Mouse (Mus musculus) MEL (cell line): ENCODE results near the gene Dhrs7b. TPM values are rescaled to one million over a fixed set of nuclear protein-coding genes. Genes with fewer than 3 reads are reported as not detected.

Experiments used
- DNase-seq: peaks from one replicate; pipeline ENCODE4 v3.0.0; 2011; ENCODE audit warnings: low read depth, low spot score
- H3K27ac ChIP-seq: 2 replicates; pipeline ENCODE4 v1.5.1; 2012; ENCODE audit warnings: low read depth, mild to moderate bottlenecking, control low read depth, low read length, moderate library complexity; ENCODE audit not compliant: control insufficient read depth
- H3K27me3 ChIP-seq, 2 experiments: fragments of 150-350 bp in 1 of 2; sonication (generic) in 1 of 2; 2 replicates each; pipeline ENCODE4 v1.6.1; 2012; ENCODE audit warnings: low read length in 2 of 2, mild to moderate bottlenecking in 2 of 2, improper control_type of control experiment in 1 of 2, moderate library complexity in 1 of 2; ENCODE audit not compliant: insufficient read depth in 2 of 2, control insufficient read depth in 1 of 2
- H3K36me3 ChIP-seq, 2 experiments: 2 replicates each; pipeline ENCODE4 v1.6.1; 2012 to 2014; ENCODE audit warnings: low read length in 2 of 2, improper control_type of control experiment in 1 of 2, inconsistent platforms in 1 of 2, mild to moderate bottlenecking in 1 of 2; ENCODE audit not compliant: insufficient read depth in 2 of 2, control insufficient read depth in 1 of 2
- H3K4me1 ChIP-seq, 2 experiments: fragments of 150-350 bp in 1 of 2; sonication (generic) in 1 of 2; 2 replicates each; pipeline ENCODE4 v1.6.1; 2012; ENCODE audit warnings: low read length in 2 of 2, improper control_type of control experiment in 1 of 2, mild to moderate bottlenecking in 1 of 2; ENCODE audit not compliant: insufficient read depth in 2 of 2, control insufficient read depth in 1 of 2
- H3K4me3 ChIP-seq, 2 experiments: fragments of 150-350 bp in 1 of 2; sonication (generic) in 1 of 2; 2 replicates each; pipeline ENCODE4 v1.5.1; 2012; ENCODE audit warnings: low read depth in 2 of 2, low read length in 2 of 2, mild to moderate bottlenecking in 2 of 2, moderate library complexity in 2 of 2, control low read depth in 1 of 2, improper control_type of control experiment in 1 of 2; ENCODE audit not compliant: control insufficient read depth in 1 of 2, insufficient read depth in 1 of 2
- H3K79me2 ChIP-seq: 2 replicates; pipeline ENCODE4 v1.6.1; 2012; ENCODE audit warnings: mild to moderate bottlenecking, low read length, moderate library complexity; ENCODE audit not compliant: control insufficient read depth, poor library complexity, insufficient read depth
- H3K9ac ChIP-seq: 2 replicates; pipeline ENCODE4 v1.6.1; 2012; ENCODE audit warnings: low read depth, mild to moderate bottlenecking, control low read depth, low read length, moderate library complexity; ENCODE audit not compliant: control insufficient read depth, poor library complexity, severe bottlenecking
- H3K9me3 ChIP-seq: fragments of 150-350 bp; sonication (generic); replicated peaks from 2 replicates; pipeline ENCODE4 v1.6.1; 2012; ENCODE audit warnings: mild to moderate bottlenecking, low read length, improper control_type of control experiment, moderate library complexity; ENCODE audit not compliant: insufficient read depth
- CHD1 ChIP-seq: IDR thresholded peaks from 2 replicates; pipeline ENCODE4 v1.6.1; 2012; ENCODE audit warnings: low read depth, mild to moderate bottlenecking, inconsistent platforms, low read length, improper control_type of control experiment
- JUND ChIP-seq: IDR thresholded peaks from 2 replicates; pipeline ENCODE4 v1.6.1; 2011; ENCODE audit warnings: low read depth, mild to moderate bottlenecking, improper control_type of control experiment, low read length
- MAFK ChIP-seq: IDR thresholded peaks from 2 replicates; pipeline ENCODE4 v1.6.1; 2011; ENCODE audit warnings: low read depth, mild to moderate bottlenecking, low read length, improper control_type of control experiment, borderline replicate concordance
- MEF2A ChIP-seq: IDR thresholded peaks from 2 replicates; pipeline ENCODE4 v1.6.1; 2014; ENCODE audit warnings: low read depth, mild to moderate bottlenecking, inconsistent platforms, low read length, improper control_type of control experiment; ENCODE audit not compliant: poor library complexity, insufficient replicate concordance, severe bottlenecking; ENCODE audit errors: extremely low read depth
- MYB ChIP-seq: IDR thresholded peaks from 2 replicates; pipeline ENCODE4 v1.6.1; 2011; ENCODE audit warnings: mild to moderate bottlenecking, low read depth, low read length, improper control_type of control experiment
- NELFE ChIP-seq: IDR thresholded peaks from 2 replicates; pipeline ENCODE4 v1.6.1; 2011; ENCODE audit warnings: low read depth, low read length, improper control_type of control experiment
- NRF1 ChIP-seq: IDR thresholded peaks from 2 replicates; pipeline ENCODE4 v1.6.1; 2014; ENCODE audit warnings: low read depth, mild to moderate bottlenecking, inconsistent platforms, low read length, improper control_type of control experiment, moderate library complexity; ENCODE audit not compliant: poor library complexity, insufficient read depth, severe bottlenecking
- POLR2A ChIP-seq, 2 experiments: IDR thresholded peaks; 2 replicates each; pipeline ENCODE4 v1.6.1; 2011 to 2012; ENCODE audit warnings: low read length in 2 of 2, mild to moderate bottlenecking in 2 of 2, control low read depth in 1 of 2, improper control_type of control experiment in 1 of 2, low read depth in 1 of 2, moderate library complexity in 1 of 2; ENCODE audit not compliant: control insufficient read depth in 1 of 2, insufficient read depth in 1 of 2, poor library complexity in 1 of 2
- POLR2AphosphoS2 ChIP-seq: IDR thresholded peaks from 2 replicates; pipeline ENCODE4 v1.6.1; 2011; ENCODE audit warnings: low read length, improper control_type of control experiment
- POLR2AphosphoS5 ChIP-seq: IDR thresholded peaks from 2 replicates; pipeline ENCODE4 v1.6.1; 2012; ENCODE audit warnings: low read depth, borderline replicate concordance, mild to moderate bottlenecking, inconsistent platforms, low read length, moderate library complexity, mixed read lengths
- RAD21 ChIP-seq: IDR thresholded peaks from 2 replicates; pipeline ENCODE4 v1.6.1; 2011; ENCODE audit warnings: mild to moderate bottlenecking, low read depth, low read length, improper control_type of control experiment
- SIN3A ChIP-seq: IDR thresholded peaks from 2 replicates; pipeline ENCODE4 v1.6.1; 2012; ENCODE audit warnings: low read length, improper control_type of control experiment, inconsistent platforms
- SMC3 ChIP-seq: IDR thresholded peaks from 2 replicates; pipeline ENCODE4 v1.6.1; 2011; ENCODE audit warnings: low read depth, low read length, improper control_type of control experiment
- USF1 ChIP-seq: IDR thresholded peaks from 2 replicates; pipeline ENCODE4 v1.6.1; 2014; ENCODE audit warnings: low read depth, mild to moderate bottlenecking, inconsistent platforms, low read length, improper control_type of control experiment, moderate library complexity
- USF2 ChIP-seq, 2 experiments: IDR thresholded peaks; 2 replicates each; pipeline ENCODE4 v1.6.1; 2011 to 2012; ENCODE audit warnings: improper control_type of control experiment in 2 of 2, low read length in 2 of 2, borderline replicate concordance in 1 of 2, inconsistent platforms in 1 of 2, low read depth in 1 of 2, mild to moderate bottlenecking in 1 of 2; ENCODE audit not compliant: insufficient read depth in 1 of 2
- ZKSCAN1 ChIP-seq: IDR thresholded peaks from 2 replicates; pipeline ENCODE4 v1.6.1; 2012; ENCODE audit warnings: low read depth, mild to moderate bottlenecking, inconsistent platforms, low read length, improper control_type of control experiment, moderate library complexity
- ZMIZ1 ChIP-seq: IDR thresholded peaks from 2 replicates; pipeline ENCODE4 v1.6.1; 2012; ENCODE audit warnings: low read depth, mild to moderate bottlenecking, inconsistent platforms, low read length, improper control_type of control experiment, moderate library complexity
- polyA plus RNA-seq, 2 experiments: library from polyadenylated mRNA; stranded (reverse) in 1 of 2; unstranded in 1 of 2; fragments of >175 nt in 1 of 2; fragments of >200 nt in 1 of 2; gene quantifications; 2 replicates each; pipeline versions ENCODE4 v1.2.1 to v1.2.4; 2012; ENCODE audit warnings: low replicate concordance in 2 of 2, low read depth in 1 of 2; ENCODE audit not compliant: insufficient read length in 2 of 2, insufficient read depth in 1 of 2, missing spikeins in 1 of 2
- total RNA-seq: library from RNA; depleted of rRNA; stranded (reverse); fragments of 300-350 nt; gene quantifications from 2 replicates; pipeline ENCODE4 v1.2.3, GENCODE M21; 2012

Dhrs7b gene
- total and polyA plus RNA-seq, 3 experiments: 49.5 to 94.7 (median 81.5) TPM

- H3K9me3 ChIP-seq: no peaks in the 10 kb centered on the region
- no peak overlapping the region for H3K9ac ChIP-seq
- H3K27me3 ChIP-seq: no peaks in the 10 kb centered on the region
- no peak overlapping the region for H3K27ac ChIP-seq
- DNase-seq: no peak
- H3K79me2 ChIP-seq: peaks cover 46% of the 10 kb centered on the region
- peaks cover 0 to 29% of the 10 kb centered on the region in 2 experiments; a peak in 2 of 4 replicates for H3K36me3 ChIP-seq
- no peaks in the 10 kb centered on the region for H3K4me1 ChIP-seq
- no peak overlapping the region for H3K4me3 ChIP-seq
- TF ChIP-seq MAFK: no peak
- TF ChIP-seq USF2 (IDR thresholded peaks at IDR 0.05; ENCODE audit: borderline replicate concordance in 1 of 2, insufficient read depth in 1 of 2, low read depth in 1 of 2, low read length in 2 of 2): no peak
- no peak for TF ChIP-seq RAD21
- no peak for TF ChIP-seq ZKSCAN1
- TF ChIP-seq POLR2AphosphoS2: no peak; the same call in 1 of the 2 replicates
- no peak for TF ChIP-seq NELFE
- TF ChIP-seq USF1: no peak
Measured at GRCm38 (mm10) chr11:60864166-60864565, 33.7 kb downstream of the Dhrs7b start.

- peaks cover 54% of the 10 kb centered on the region for H3K79me2 ChIP-seq
- H3K4me3 ChIP-seq: no peak overlapping the region
- H3K27ac ChIP-seq: no peak overlapping the region
- no peak for DNase-seq
- TF ChIP-seq SIN3A: no peak
- peak; percentile 33; the same call in 1 of the 2 replicates for TF ChIP-seq ZMIZ1
- TF ChIP-seq JUND: no peak
- TF ChIP-seq SMC3: no peak
- peak; percentile 34; the same call in 1 of the 2 replicates for TF ChIP-seq POLR2AphosphoS5
- TF ChIP-seq MYB: no peak
- no peak for TF ChIP-seq MEF2A
- TF ChIP-seq NRF1: no peak
- H3K9me3 ChIP-seq: no peaks in the 10 kb centered on the region
- H3K9ac ChIP-seq: no peak overlapping the region
- peaks cover 0 to 30% of the 10 kb centered on the region in 2 experiments; a peak in 2 of 4 replicates for H3K36me3 ChIP-seq
- no peaks in the 10 kb centered on the region for H3K4me1 ChIP-seq
- H3K27me3 ChIP-seq: no peaks in the 10 kb centered on the region
Measured at GRCm38 (mm10) chr11:60864916-60865315, 34.5 kb downstream of the Dhrs7b start.

GRCm38 (mm10) chr11:60866021-60866420 is 35.6 kb downstream of the Dhrs7b start:
- TF ChIP-seq POLR2A (IDR thresholded peaks at IDR 0.05; ENCODE audit: control insufficient read depth in 1 of 2, insufficient read depth in 1 of 2, low read depth in 1 of 2, low read length in 2 of 2, poor library complexity in 1 of 2) (peak in 1 of 2 experiments; percentile 38; a peak in 1 of 4 replicates), CHD1 (no peak)
- no peak for DNase-seq
- H3K36me3 ChIP-seq: peaks cover 0 to 30% of the 10 kb centered on the region in 2 experiments; a peak in 2 of 4 replicates
- no peaks in the 10 kb centered on the region for H3K4me1 ChIP-seq
- no peak overlapping the region for H3K4me3 ChIP-seq
- H3K9me3 ChIP-seq: no peaks in the 10 kb centered on the region
- H3K79me2 ChIP-seq: peaks cover 64% of the 10 kb centered on the region
- no peaks in the 10 kb centered on the region for H3K27me3 ChIP-seq
- no peak overlapping the region for H3K9ac ChIP-seq
- no peak overlapping the region for H3K27ac ChIP-seq
